Mouse (Mus musculus) heart, embryonic 10.5 days (tissue): ENCODE data around the gene Sptbn2. TPM values are rescaled to one million over a fixed set of nuclear protein-coding genes. Genes with fewer than 3 reads are reported as not detected.
A peak's percentile ranks its signal among the peaks of the same experiment; 100 is the strongest.

Source experiments
- DNase-seq: peaks from one replicate; pipeline ENCODE4 v3.0.0-alpha.2; 2017; ENCODE audit warnings: low spot score
- H3K27ac ChIP-seq: fragments of 300-500 bp; sonication (generic); 2 replicates; pipeline ENCODE4 v1.5.1; 2016; ENCODE audit warnings: mild to moderate bottlenecking
- H3K27me3 ChIP-seq: fragments of 300-500 bp; sonication (generic); 2 replicates; pipeline ENCODE4 v1.6.1; 2016; ENCODE audit warnings: mild to moderate bottlenecking; ENCODE audit not compliant: poor library complexity, insufficient read depth, severe bottlenecking
- H3K36me3 ChIP-seq: fragments of 300-500 bp; sonication (generic); 2 replicates; pipeline ENCODE4 v1.6.1; 2016; ENCODE audit warnings: mild to moderate bottlenecking, moderate library complexity
- H3K4me1 ChIP-seq: fragments of 300-500 bp; sonication (generic); 2 replicates; pipeline ENCODE4 v1.6.1; 2016; ENCODE audit warnings: mild to moderate bottlenecking
- H3K4me3 ChIP-seq: fragments of 300-500 bp; sonication (generic); 2 replicates; pipeline ENCODE4 v1.5.1; 2016; ENCODE audit warnings: mild to moderate bottlenecking, moderate library complexity
- H3K9me3 ChIP-seq: fragments of 300-500 bp; sonication (generic); 2 replicates; pipeline ENCODE4 v1.6.1; 2016; ENCODE audit warnings: mild to moderate bottlenecking, moderate library complexity
- WGBS: fragments of 180-500 bp; shearing (Covaris S2); methylation state at CpG from one replicate; pipeline ENCODE4 v1.1.7; 2016; 5-methylcytosine and 5-hydroxymethylcytosine counted together
- polyA plus RNA-seq: library from polyadenylated mRNA; unstranded; fragments of >200 nt; fragmentation: Nextera tagmentation; extraction: Ambion mirVana; gene quantifications from 2 replicates; pipeline ENCODE4 v1.2.1, GENCODE M21; 2016

Gene Sptbn2
- 0.57 and 1.6 TPM in 2 replicates for polyA plus RNA-seq

DNA sequence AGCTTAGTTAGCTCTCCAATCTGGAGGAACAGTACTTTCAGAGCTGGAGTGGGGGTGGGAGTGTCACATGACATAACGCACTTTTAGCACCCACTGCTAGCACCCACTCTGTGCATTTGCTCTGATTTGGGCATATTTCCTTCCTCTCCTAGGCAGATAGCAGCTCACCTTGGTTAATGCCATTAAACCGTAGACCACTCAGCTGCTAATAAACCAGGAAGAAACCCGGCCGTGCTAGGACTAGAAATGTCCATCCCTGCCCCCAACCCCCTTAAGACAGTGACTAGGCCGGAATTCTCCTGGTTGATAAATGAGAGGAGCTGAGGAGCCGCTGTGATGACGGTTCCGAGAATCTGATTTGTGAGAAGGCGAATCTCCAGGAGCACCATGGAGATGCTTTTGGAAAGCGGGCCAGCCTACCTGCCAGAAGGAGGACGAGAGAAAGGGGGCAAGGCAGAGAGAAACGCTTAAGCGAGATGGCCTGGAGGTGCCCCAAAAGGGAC lies at the start of gene Sptbn2:
Sptbn2 (plus strand) TSS at position 70 of the 503 bp plus-strand sequence.
- Histone ChIP-seq H3K9me3 (no peaks in the 10 kb centered on the region), H3K4me1 (peaks cover 19% of the 10 kb centered on the region; the same call in 1 of the 2 replicates), H3K27me3 (peaks cover 80% of the 10 kb centered on the region), H3K36me3 (no peaks in the 10 kb centered on the region), H3K4me3 (peak within 1 kb of the TSS; percentile 70), H3K27ac (peak within 1 kb of the TSS; percentile 72; the same call in 1 of the 2 replicates)
- WGBS = 12% methylated on average over 13 of the region's 13 CpGs
- no peak for DNase-seq

DNA sequence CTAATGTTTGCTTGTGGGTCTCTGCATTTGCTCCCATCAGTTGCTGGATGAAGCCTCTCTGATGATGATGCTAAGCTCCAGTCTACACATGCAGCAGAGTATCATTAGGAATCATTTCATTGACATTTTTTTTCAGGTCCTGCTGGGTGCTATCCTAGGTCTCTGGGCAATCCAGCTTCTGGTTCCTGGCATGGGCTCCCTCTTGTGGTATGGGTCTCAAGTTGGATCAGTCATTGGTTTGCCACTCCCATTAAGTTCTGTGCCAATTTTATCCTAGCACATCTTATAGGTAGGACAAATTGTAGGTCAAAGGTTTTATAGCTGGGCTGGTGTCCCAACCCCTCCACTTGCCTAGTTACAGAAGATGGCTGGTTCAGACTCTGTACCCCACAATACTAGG lies 44.2 kb upstream of the Sptbn2 start:
- H3K36me3 ChIP-seq = no peaks in the 10 kb centered on the region
- H3K27ac ChIP-seq = no peak overlapping the region
- no peaks in the 10 kb centered on the region for H3K9me3 ChIP-seq
- no peaks in the 10 kb centered on the region for H3K4me1 ChIP-seq
- peaks cover 5% of the 10 kb centered on the region for H3K27me3 ChIP-seq
- H3K4me3 ChIP-seq = no peak overlapping the region
- no peak for DNase-seq

DNA sequence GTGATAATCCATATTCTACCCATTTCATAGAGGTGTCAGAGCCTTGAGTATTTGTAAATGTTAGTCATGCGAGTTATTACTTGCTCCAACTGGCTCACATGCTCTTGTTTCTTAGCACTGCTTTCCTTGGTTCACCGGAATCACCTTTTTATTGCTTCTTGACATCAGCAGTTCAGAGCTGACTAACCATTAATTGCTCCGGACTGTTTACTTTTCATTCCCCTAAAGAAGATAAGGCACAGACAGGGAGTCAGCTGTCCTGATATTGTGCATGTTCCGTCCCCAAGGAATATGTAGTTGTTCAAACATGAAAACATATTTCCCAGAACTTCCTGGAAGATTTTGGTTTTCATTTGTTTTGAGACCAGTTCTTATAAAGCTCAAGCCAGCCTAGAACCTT lies 40.2 kb upstream of the Sptbn2 start:
- WGBS = 69% methylated on average over 4 of the region's 4 CpGs
- no peaks in the 10 kb centered on the region for H3K36me3 ChIP-seq
- no peaks in the 10 kb centered on the region for H3K4me1 ChIP-seq
- H3K4me3 ChIP-seq = no peak overlapping the region
- H3K27me3 ChIP-seq = no peaks in the 10 kb centered on the region; the same call in 1 of the 2 replicates
- DNase-seq = no peak
- no peaks in the 10 kb centered on the region for H3K9me3 ChIP-seq
- H3K27ac ChIP-seq = no peak overlapping the region

DNA sequence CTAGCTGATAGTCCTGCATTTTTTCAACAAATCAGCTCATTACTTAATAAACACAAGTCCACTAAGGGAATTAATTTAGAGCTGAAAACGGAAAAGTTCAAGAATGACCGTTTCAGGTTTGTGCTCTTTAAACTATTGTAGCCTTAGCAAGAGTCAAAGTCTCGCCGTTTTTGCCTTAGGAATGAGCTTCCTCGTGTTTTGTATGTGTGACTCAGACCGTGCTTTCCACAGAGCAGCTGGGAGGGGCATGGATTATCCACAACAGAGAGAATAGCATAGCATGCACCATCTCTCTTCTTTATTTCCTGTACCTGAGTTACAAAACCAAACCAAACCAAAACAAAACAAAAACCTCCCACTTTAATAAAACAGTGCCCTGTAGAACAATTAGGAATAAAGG lies 38.6 kb upstream of the Sptbn2 start:
- Histone ChIP-seq H3K36me3 (no peaks in the 10 kb centered on the region), H3K9me3 (no peaks in the 10 kb centered on the region), H3K27ac (no peak overlapping the region), H3K4me3 (no peak overlapping the region), H3K4me1 (no peaks in the 10 kb centered on the region), H3K27me3 (no peaks in the 10 kb centered on the region)
- no peak for DNase-seq
- WGBS = 66% methylated on average over 6 of the region's 6 CpGs

DNA sequence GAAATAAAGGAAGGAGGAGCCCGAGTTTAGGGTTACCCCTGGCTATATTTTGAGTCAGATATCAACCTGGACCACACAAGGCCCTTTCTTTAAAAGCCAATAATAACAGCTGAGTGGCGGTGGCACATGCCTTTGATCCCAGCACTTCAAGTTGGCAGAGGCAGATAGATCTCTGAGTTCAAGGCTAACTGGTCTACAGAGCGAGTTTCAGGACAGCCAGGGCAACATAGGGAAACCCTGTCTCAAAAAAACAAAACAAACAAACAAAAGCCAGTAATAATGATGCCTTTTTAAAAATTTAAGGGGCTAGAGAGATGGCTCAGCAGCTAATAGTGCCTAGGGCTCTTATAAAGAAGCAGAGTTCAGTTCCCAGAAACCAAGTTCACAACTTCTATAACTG lies 16.6 kb upstream of the Sptbn2 start:
- H3K27me3 ChIP-seq = peaks cover 36% of the 10 kb centered on the region
- no peaks in the 10 kb centered on the region for H3K9me3 ChIP-seq

DNA sequence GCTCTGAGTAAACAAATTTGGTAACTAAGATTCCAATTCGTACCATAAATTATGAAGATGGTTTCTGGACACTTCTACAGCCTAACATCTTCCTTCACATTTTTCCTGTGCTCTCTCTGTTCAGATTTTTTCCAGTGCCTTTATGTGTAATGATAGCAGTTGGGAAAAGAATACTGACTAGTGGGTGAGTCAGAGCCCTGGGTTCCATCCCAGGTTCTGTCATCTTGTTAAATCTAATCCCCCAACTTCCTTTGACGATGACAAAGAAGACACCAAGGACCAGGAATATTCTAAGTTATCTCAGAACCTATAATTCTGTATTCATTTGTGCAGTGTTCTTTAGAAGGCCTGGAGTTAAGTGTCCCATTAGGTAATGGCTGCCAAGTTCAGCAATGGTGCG lies 13.8 kb upstream of the Sptbn2 start:
- no peak overlapping the region for H3K27ac ChIP-seq
- H3K4me3 ChIP-seq = no peak overlapping the region
- peaks cover 64% of the 10 kb centered on the region for H3K27me3 ChIP-seq
- no peak for DNase-seq
- no peaks in the 10 kb centered on the region for H3K9me3 ChIP-seq
- no peaks in the 10 kb centered on the region for H3K36me3 ChIP-seq
- 75% methylated on average over 3 of the region's 3 CpGs for WGBS
- peaks cover 11% of the 10 kb centered on the region for H3K4me1 ChIP-seq

More for the DNA sequence above, 16.6 kb upstream of the Sptbn2 start:
- 61% methylated on average over 3 of the region's 3 CpGs for WGBS
- Histone ChIP-seq H3K27ac (no peak overlapping the region), H3K4me1 (peaks cover 11% of the 10 kb centered on the region), H3K36me3 (no peaks in the 10 kb centered on the region), H3K4me3 (no peak overlapping the region)
- DNase-seq = no peak

DNA sequence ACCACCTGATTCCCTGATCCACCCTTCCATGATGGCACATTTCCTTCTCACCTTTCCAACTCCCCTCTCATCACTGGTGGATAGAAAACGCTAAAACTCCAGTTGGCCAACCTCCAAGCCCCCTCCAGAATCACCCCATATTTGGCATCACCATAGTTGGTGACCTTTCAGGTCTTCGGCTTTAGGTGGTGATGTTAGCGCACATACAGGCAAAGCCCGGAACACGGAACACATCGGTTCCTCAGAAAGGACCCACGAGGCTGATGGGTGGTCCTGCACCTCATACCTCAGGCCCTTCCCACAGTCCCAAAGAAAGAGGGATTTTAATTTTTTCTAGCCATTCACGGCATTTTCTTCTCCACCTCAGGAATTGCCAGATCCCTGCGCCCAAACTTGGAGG lies 13.2 kb upstream of the Sptbn2 start:
- Histone ChIP-seq H3K27ac (no peak overlapping the region), H3K36me3 (no peaks in the 10 kb centered on the region), H3K4me1 (peaks cover 11% of the 10 kb centered on the region), H3K9me3 (no peaks in the 10 kb centered on the region), H3K4me3 (peak overlapping the region; percentile 68), H3K27me3 (peaks cover 69% of the 10 kb centered on the region)
- 73% methylated on average over 9 of the region's 9 CpGs for WGBS
- DNase-seq = no peak

DNA sequence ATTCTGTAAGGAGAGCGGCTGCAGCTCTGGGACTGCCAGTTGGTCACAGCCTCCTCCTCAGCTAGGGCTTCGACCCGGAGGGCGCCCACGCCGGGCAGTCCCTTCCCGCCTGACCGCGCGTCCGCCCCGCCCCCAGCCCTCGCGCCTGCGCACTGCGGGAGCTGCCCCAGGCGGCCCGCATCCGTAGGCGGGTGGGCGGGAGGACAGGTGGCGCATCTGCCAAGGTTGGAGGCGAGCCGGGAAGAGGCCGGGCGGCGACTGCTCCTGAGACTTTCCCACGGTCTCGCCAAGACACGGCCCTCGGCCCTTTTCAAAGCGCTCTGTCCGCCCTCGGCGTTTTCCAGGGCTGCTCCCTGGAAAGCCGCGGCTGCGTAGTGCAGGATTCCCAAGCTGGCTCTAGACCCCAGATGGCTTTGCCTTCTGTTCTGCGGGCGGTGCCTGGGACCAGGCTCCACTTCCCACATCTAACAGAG lies 12.7 kb upstream of the Sptbn2 start, which contains the start of gene Gm960:
Gm960 (minus strand) TSS at position 464 of the 473 bp plus-strand sequence.
- H3K27me3 ChIP-seq = peaks cover 69% of the 10 kb centered on the region
- peak within 1 kb of the TSS; percentile 68 for H3K4me3 ChIP-seq
- H3K4me1 ChIP-seq = peaks cover 11% of the 10 kb centered on the region
- no peak for DNase-seq
- no peaks in the 10 kb centered on the region for H3K36me3 ChIP-seq
- 1% methylated on average over 40 of the region's 40 CpGs for WGBS
- peak within 1 kb of the TSS; percentile 65; the same call in 1 of the 2 replicates for H3K27ac ChIP-seq
- no peaks in the 10 kb centered on the region for H3K9me3 ChIP-seq

DNA sequence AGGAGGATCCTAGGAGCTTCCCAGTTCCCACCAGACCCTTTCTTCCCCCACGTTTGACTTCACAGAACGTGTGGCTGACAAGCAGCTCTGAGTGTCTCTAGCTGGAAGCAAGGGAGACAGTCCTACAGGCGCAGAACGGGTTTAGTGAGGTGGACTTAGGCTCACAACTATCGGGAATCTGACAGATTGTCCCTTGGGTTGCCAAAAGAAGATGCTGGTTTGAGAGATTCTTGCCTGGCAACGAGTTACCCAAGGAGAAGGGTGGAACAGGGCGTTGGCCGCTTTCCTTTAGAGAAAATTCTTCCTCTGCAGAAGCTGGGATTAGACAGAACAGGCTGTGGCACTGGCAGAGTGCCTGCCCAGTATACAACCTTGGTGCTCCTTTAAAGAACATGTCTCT lies 12.1 kb upstream of the Sptbn2 start:
- H3K27ac ChIP-seq = no peak overlapping the region
- DNase-seq = no peak
- peak overlapping the region; percentile 68; the same call in 1 of the 2 replicates for H3K4me3 ChIP-seq
- WGBS = 27% methylated on average over 8 of the region's 8 CpGs
- H3K9me3 ChIP-seq = no peaks in the 10 kb centered on the region
- no peaks in the 10 kb centered on the region for H3K36me3 ChIP-seq
- peaks cover 75% of the 10 kb centered on the region for H3K27me3 ChIP-seq
- peaks cover 11% of the 10 kb centered on the region for H3K4me1 ChIP-seq

DNA sequence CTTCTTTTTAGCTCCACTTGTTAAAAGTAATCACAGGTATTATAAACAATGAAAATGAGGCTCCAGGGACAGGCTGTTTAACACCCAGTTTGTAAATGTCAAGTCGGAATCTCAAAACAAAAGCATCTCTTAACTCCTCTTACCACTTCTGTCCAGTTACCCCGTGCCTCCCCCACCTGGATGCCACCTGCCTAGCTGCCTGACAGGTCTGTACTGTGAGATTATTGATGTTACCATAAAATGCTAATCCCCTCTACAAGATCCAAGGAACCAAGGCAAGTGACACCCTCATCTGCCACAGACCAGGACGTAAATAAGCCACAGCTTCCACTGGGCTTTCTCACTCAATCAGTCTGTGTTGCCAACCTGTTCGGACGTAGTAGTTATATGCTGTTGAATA lies 11.1 kb upstream of the Sptbn2 start:
- no peak for DNase-seq
- Histone ChIP-seq H3K4me1 (peaks cover 11% of the 10 kb centered on the region), H3K27me3 (peaks cover 75% of the 10 kb centered on the region), H3K4me3 (no peak overlapping the region), H3K9me3 (no peaks in the 10 kb centered on the region), H3K27ac (no peak overlapping the region), H3K36me3 (no peaks in the 10 kb centered on the region)
- 74% methylated on average over 5 of the region's 5 CpGs for WGBS

DNA sequence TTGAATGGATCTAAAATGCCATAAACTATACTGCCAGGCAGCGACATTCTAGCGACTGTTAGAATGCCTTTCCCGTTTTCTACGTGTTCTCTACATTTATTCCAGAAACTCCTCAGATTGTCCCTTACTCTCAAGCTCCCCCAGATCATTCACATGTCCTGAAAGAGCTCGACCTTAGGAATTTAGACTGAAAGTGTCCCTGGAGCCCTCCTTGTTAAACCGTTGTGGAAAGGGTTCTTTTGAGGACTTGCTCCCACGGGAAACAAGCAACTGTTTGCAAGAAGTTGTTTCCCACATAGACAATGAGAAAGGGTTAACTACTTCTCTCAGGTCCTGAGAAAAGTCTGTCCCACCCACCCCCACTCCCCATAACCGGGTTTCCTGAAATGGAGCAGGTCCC lies 10.3 kb upstream of the Sptbn2 start:
- 69% methylated on average over 8 of the region's 8 CpGs for WGBS
- H3K27me3 ChIP-seq = peaks cover 75% of the 10 kb centered on the region
- H3K9me3 ChIP-seq = no peaks in the 10 kb centered on the region
- H3K27ac ChIP-seq = no peak overlapping the region
- no peak for DNase-seq
- no peaks in the 10 kb centered on the region for H3K36me3 ChIP-seq
- no peak overlapping the region for H3K4me3 ChIP-seq
- H3K4me1 ChIP-seq = peaks cover 11% of the 10 kb centered on the region

DNA sequence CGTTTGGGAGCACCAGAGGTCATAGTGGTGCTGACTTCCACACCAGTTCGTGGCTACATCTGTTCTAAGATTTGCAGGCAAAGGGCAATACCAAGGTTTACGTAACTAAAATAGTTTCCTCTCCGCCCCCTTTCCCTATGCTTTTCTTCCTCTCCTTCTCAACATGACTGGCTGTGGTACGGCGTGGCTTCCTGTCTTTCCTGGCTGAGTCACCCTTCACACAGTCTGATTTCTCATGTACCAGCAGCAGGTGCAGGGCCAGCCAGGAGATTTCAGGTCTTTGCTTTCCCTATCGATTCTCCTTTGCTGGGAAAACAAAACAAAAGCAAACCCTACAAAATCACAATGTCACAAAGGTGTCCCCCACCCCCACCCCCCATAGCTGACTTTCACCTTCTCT lies 9.7 kb upstream of the Sptbn2 start:
- Histone ChIP-seq H3K27me3 (peaks cover 75% of the 10 kb centered on the region), H3K27ac (no peak overlapping the region), H3K4me1 (peaks cover 11% of the 10 kb centered on the region), H3K4me3 (no peak overlapping the region), H3K36me3 (no peaks in the 10 kb centered on the region), H3K9me3 (no peaks in the 10 kb centered on the region)
- DNase-seq = no peak
- 57% methylated on average over 7 of the region's 7 CpGs for WGBS

DNA sequence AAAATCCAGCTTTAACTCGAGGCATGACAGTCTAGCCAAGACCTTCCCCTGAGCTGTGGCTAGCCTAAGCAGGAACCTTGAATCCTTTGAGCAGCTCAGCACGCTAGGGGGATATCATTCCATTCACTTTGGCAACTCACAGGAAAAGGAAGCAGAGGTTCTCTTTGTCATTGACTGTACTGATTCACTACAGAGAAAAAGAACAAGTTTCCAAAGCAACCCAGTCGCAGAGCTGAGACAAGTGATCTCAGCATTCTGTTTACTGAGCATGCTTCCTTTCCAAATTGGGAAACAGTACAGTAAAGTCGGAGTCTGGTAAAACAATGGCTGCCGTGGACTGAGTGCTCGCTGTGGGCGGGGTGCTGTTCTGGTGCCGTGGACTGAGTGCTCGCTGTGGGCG lies 2.2 kb upstream of the Sptbn2 start:
- Histone ChIP-seq H3K4me1 (peaks cover 19% of the 10 kb centered on the region; the same call in 1 of the 2 replicates), H3K27ac (no peak overlapping the region), H3K36me3 (no peaks in the 10 kb centered on the region), H3K4me3 (no peak overlapping the region), H3K27me3 (peaks cover 66% of the 10 kb centered on the region), H3K9me3 (no peaks in the 10 kb centered on the region)
- DNase-seq = no peak
- 74% methylated on average over 10 of the region's 10 CpGs for WGBS
